Mouse (Mus musculus): ENCODE measurements around the gene Tmem101.

GRCm38 (mm10) chr11:102167539-102167938 is 11.3 kb upstream of the Tmem101 start:
- TF ChIP-seq POLR2A (IDR thresholded peaks at IDR 0.05; ENCODE audit: low read depth, low read length) (no peak), CTCF (IDR thresholded peaks at IDR 0.05; ENCODE audit: extremely low read depth, insufficient read depth, insufficient read length, insufficient replicate concordance) (no peak)

All from spleen, adult 2 months (tissue).